Mouse (Mus musculus): ENCODE measurements at regions not wholly inside any gene's neighbourhood (a gene's known extent, or its start where the extent isn't known, plus 50 kb on each side); places are given as distances from the start of the nearest gene placed in this dataset.

- WGBS, result 15% methylated on average over 4 of the region's 4 CpGs
- no peak for ATAC-seq (replicated peaks; ENCODE audit: insufficient number of reproducible peaks, low FRiP score, low TSS enrichment, low read depth)
- no peak overlapping the region for H3K4me3 ChIP-seq (ENCODE audit: low read depth, low read length)
- DNase-seq (ENCODE audit: low spot score), result no peak
- H3K36me3 ChIP-seq (replicated peaks; ENCODE audit: control insufficient read depth, insufficient read depth, low read depth, low read length), result no peaks in the 10 kb centered on the region
- no peak overlapping the region for H3K4me2 ChIP-seq (ENCODE audit: low read depth, low read length)
- no peaks in the 10 kb centered on the region for H3K9me3 ChIP-seq (replicated peaks; ENCODE audit: control insufficient read depth, low read length)
- no peak overlapping the region for H3K9ac ChIP-seq (replicated peaks; ENCODE audit: low read length)
- H3K27ac ChIP-seq (replicated peaks; ENCODE audit: low read depth, low read length), result no peak overlapping the region
- no peaks in the 10 kb centered on the region for H3K27me3 ChIP-seq (ENCODE audit: control insufficient read depth, insufficient read depth, low read length)
- no peaks in the 10 kb centered on the region for H3K4me1 ChIP-seq (ENCODE audit: control insufficient read depth, insufficient read depth, low read length)
These were observed 222.7 kb downstream of the Rchy1 start for GRCm38 (mm10) chr5:91740159-91740537.

GRCm38 (mm10) chr5:91739433-91740158 lies 222.2 kb downstream of the Parm1 start:
- H3K4me1 ChIP-seq (ENCODE audit: control insufficient read depth, insufficient read depth, low read length), result no peaks in the 10 kb centered on the region
- H3K9ac ChIP-seq (replicated peaks; ENCODE audit: low read length), result no peak overlapping the region
- no peaks in the 10 kb centered on the region for H3K27me3 ChIP-seq (ENCODE audit: control insufficient read depth, insufficient read depth, low read length)
- no peak overlapping the region for H3K4me2 ChIP-seq (ENCODE audit: low read depth, low read length)
- 56% methylated on average over 16 of the region's 16 CpGs for WGBS
- no peaks in the 10 kb centered on the region for H3K9me3 ChIP-seq (replicated peaks; ENCODE audit: control insufficient read depth, low read length)
- no peak for DNase-seq (ENCODE audit: low spot score)
- ATAC-seq (replicated peaks; ENCODE audit: insufficient number of reproducible peaks, low FRiP score, low TSS enrichment, low read depth), result no peak
- no peak overlapping the region for H3K27ac ChIP-seq (replicated peaks; ENCODE audit: low read depth, low read length)
- H3K4me3 ChIP-seq (ENCODE audit: low read depth, low read length), result no peak overlapping the region
- H3K36me3 ChIP-seq (replicated peaks; ENCODE audit: control insufficient read depth, insufficient read depth, low read depth, low read length), result no peaks in the 10 kb centered on the region

- Histone ChIP-seq H3K4me1 (ENCODE audit: control insufficient read depth, insufficient read depth, low read length) (no peaks in the 10 kb centered on the region), H3K4me3 (ENCODE audit: low read depth, low read length) (no peak overlapping the region), H3K27me3 (ENCODE audit: control insufficient read depth, insufficient read depth, low read length) (no peaks in the 10 kb centered on the region), H3K4me2 (ENCODE audit: low read depth, low read length) (no peak overlapping the region), H3K9ac (replicated peaks; ENCODE audit: low read length) (no peak overlapping the region), H3K27ac (replicated peaks; ENCODE audit: low read depth, low read length) (no peak overlapping the region), H3K9me3 (replicated peaks; ENCODE audit: control insufficient read depth, low read length) (no peaks in the 10 kb centered on the region), H3K36me3 (replicated peaks; ENCODE audit: control insufficient read depth, insufficient read depth, low read depth, low read length) (no peaks in the 10 kb centered on the region)
- WGBS, result 79% methylated on average over 5 of the region's 5 CpGs
- ATAC-seq (replicated peaks; ENCODE audit: insufficient number of reproducible peaks, low FRiP score, low TSS enrichment, low read depth), result no peak
- no peak for DNase-seq (ENCODE audit: low spot score)
These were observed 214.6 kb downstream of the Parm1 start for GRCm38 (mm10) chr5:91732002-91732401.

GRCm38 (mm10) chr5:91731155-91731554 lies 213.7 kb downstream of the Parm1 start:
- H3K9ac ChIP-seq (replicated peaks; ENCODE audit: low read length), result no peak overlapping the region
- no peak for ATAC-seq (replicated peaks; ENCODE audit: insufficient number of reproducible peaks, low FRiP score, low TSS enrichment, low read depth)
- H3K27me3 ChIP-seq (ENCODE audit: control insufficient read depth, insufficient read depth, low read length), result no peaks in the 10 kb centered on the region
- no peak overlapping the region for H3K4me2 ChIP-seq (ENCODE audit: low read depth, low read length)
- H3K27ac ChIP-seq (replicated peaks; ENCODE audit: low read depth, low read length), result no peak overlapping the region
- no peak overlapping the region for H3K4me3 ChIP-seq (ENCODE audit: low read depth, low read length)
- H3K36me3 ChIP-seq (replicated peaks; ENCODE audit: control insufficient read depth, insufficient read depth, low read depth, low read length), result no peaks in the 10 kb centered on the region
- no peaks in the 10 kb centered on the region for H3K9me3 ChIP-seq (replicated peaks; ENCODE audit: control insufficient read depth, low read length)
- DNase-seq (ENCODE audit: low spot score), result no peak
- 81% methylated on average over 5 of the region's 5 CpGs for WGBS
- H3K4me1 ChIP-seq (ENCODE audit: control insufficient read depth, insufficient read depth, low read length), result no peaks in the 10 kb centered on the region

GRCm38 (mm10) chr5:91729868-91730267 lies 212.5 kb downstream of the Parm1 start:
- no peak overlapping the region for H3K9ac ChIP-seq (replicated peaks; ENCODE audit: low read length)
- no peak overlapping the region for H3K4me3 ChIP-seq (ENCODE audit: low read depth, low read length)
- no peaks in the 10 kb centered on the region for H3K36me3 ChIP-seq (replicated peaks; ENCODE audit: control insufficient read depth, insufficient read depth, low read depth, low read length)
- DNase-seq (ENCODE audit: low spot score) (no peak), ATAC-seq (replicated peaks; ENCODE audit: insufficient number of reproducible peaks, low FRiP score, low TSS enrichment, low read depth) (no peak)
- H3K4me1 ChIP-seq (ENCODE audit: control insufficient read depth, insufficient read depth, low read length), result no peaks in the 10 kb centered on the region
- H3K9me3 ChIP-seq (replicated peaks; ENCODE audit: control insufficient read depth, low read length), result no peaks in the 10 kb centered on the region
- 48% methylated on average over 3 of the region's 3 CpGs for WGBS
- H3K27me3 ChIP-seq (ENCODE audit: control insufficient read depth, insufficient read depth, low read length), result no peaks in the 10 kb centered on the region
- no peak overlapping the region for H3K4me2 ChIP-seq (ENCODE audit: low read depth, low read length)
- H3K27ac ChIP-seq (replicated peaks; ENCODE audit: low read depth, low read length), result no peak overlapping the region

- Histone ChIP-seq H3K4me2 (ENCODE audit: low read depth, low read length) (no peak overlapping the region), H3K4me1 (ENCODE audit: control insufficient read depth, insufficient read depth, low read length) (no peaks in the 10 kb centered on the region), H3K9ac (replicated peaks; ENCODE audit: low read length) (no peak overlapping the region), H3K27me3 (ENCODE audit: control insufficient read depth, insufficient read depth, low read length) (no peaks in the 10 kb centered on the region), H3K27ac (replicated peaks; ENCODE audit: low read depth, low read length) (no peak overlapping the region), H3K36me3 (replicated peaks; ENCODE audit: control insufficient read depth, insufficient read depth, low read depth, low read length) (no peaks in the 10 kb centered on the region), H3K4me3 (ENCODE audit: low read depth, low read length) (no peak overlapping the region), H3K9me3 (replicated peaks; ENCODE audit: control insufficient read depth, low read length) (no peaks in the 10 kb centered on the region)
- ATAC-seq (replicated peaks; ENCODE audit: insufficient number of reproducible peaks, low FRiP score, low TSS enrichment, low read depth) (no peak), DNase-seq (ENCODE audit: low spot score) (no peak)
- 42% methylated on average over 4 of the region's 4 CpGs for WGBS
These were observed 212.0 kb downstream of the Parm1 start for GRCm38 (mm10) chr5:91729415-91729814.

- 58% methylated on average over 2 of the region's 2 CpGs for WGBS
- no peak for DNase-seq (ENCODE audit: low spot score)
- no peaks in the 10 kb centered on the region for H3K36me3 ChIP-seq (replicated peaks; ENCODE audit: control insufficient read depth, insufficient read depth, low read depth, low read length)
- no peak overlapping the region for H3K9ac ChIP-seq (replicated peaks; ENCODE audit: low read length)
- no peak overlapping the region for H3K27ac ChIP-seq (replicated peaks; ENCODE audit: low read depth, low read length)
- no peak overlapping the region for H3K4me3 ChIP-seq (ENCODE audit: low read depth, low read length)
- H3K9me3 ChIP-seq (replicated peaks; ENCODE audit: control insufficient read depth, low read length), result no peaks in the 10 kb centered on the region
- H3K4me1 ChIP-seq (ENCODE audit: control insufficient read depth, insufficient read depth, low read length), result no peaks in the 10 kb centered on the region
- ATAC-seq (replicated peaks; ENCODE audit: insufficient number of reproducible peaks, low FRiP score, low TSS enrichment, low read depth), result no peak
- H3K27me3 ChIP-seq (ENCODE audit: control insufficient read depth, insufficient read depth, low read length), result no peaks in the 10 kb centered on the region
- H3K4me2 ChIP-seq (ENCODE audit: low read depth, low read length), result no peak overlapping the region
These were observed 210.0 kb downstream of the Parm1 start for GRCm38 (mm10) chr5:91727448-91727847.

- no peaks in the 10 kb centered on the region for H3K4me1 ChIP-seq (ENCODE audit: control insufficient read depth, insufficient read depth, low read length)
- H3K27ac ChIP-seq (replicated peaks; ENCODE audit: low read depth, low read length), result no peak overlapping the region
- no peak overlapping the region for H3K9ac ChIP-seq (replicated peaks; ENCODE audit: low read length)
- 67% methylated on average over 6 of the region's 6 CpGs for WGBS
- DNase-seq (ENCODE audit: low spot score) (no peak), ATAC-seq (replicated peaks; ENCODE audit: insufficient number of reproducible peaks, low FRiP score, low TSS enrichment, low read depth) (no peak)
- H3K9me3 ChIP-seq (replicated peaks; ENCODE audit: control insufficient read depth, low read length), result no peaks in the 10 kb centered on the region
- H3K4me3 ChIP-seq (ENCODE audit: low read depth, low read length), result no peak overlapping the region
- H3K4me2 ChIP-seq (ENCODE audit: low read depth, low read length), result no peak overlapping the region
- H3K27me3 ChIP-seq (ENCODE audit: control insufficient read depth, insufficient read depth, low read length), result no peaks in the 10 kb centered on the region
- no peaks in the 10 kb centered on the region for H3K36me3 ChIP-seq (replicated peaks; ENCODE audit: control insufficient read depth, insufficient read depth, low read depth, low read length)
These were observed 208.7 kb downstream of the Parm1 start for GRCm38 (mm10) chr5:91726118-91726500.

All from embryonic facial prominence, embryonic 11.5 days (tissue).